Mouse (Mus musculus) intestine, embryonic 16.5 days (tissue): ENCODE measurements at regions not wholly inside any gene's neighbourhood (a gene's known extent, or its start where the extent isn't known, plus 50 kb on each side); places are given as distances from the start of the nearest gene placed in this dataset.

Experiments
- ATAC-seq: fragments of 200-750 bp; cut with Nextera tagmentation; 2 replicates; pipeline ENCODE4 v1.8.0; 2017; ENCODE audit warnings: moderate TSS enrichment, moderate library complexity
- H3K27ac ChIP-seq: fragments of 300-500 bp; sonication (generic); 2 replicates; pipeline ENCODE4 v1.5.1; 2014; ENCODE audit warnings: mild to moderate bottlenecking, low read length
- H3K27me3 ChIP-seq: fragments of 300-500 bp; sonication (generic); replicated peaks from 2 replicates; pipeline ENCODE4 v1.6.1; 2014; ENCODE audit warnings: low read length, control low read depth, mixed read lengths; ENCODE audit not compliant: control insufficient read depth, insufficient read depth
- H3K36me3 ChIP-seq: fragments of 300-500 bp; sonication (generic); 2 replicates; pipeline ENCODE4 v1.6.1; 2014; ENCODE audit warnings: low read length, control low read depth; ENCODE audit not compliant: control insufficient read depth, insufficient read depth
- H3K4me1 ChIP-seq: fragments of 300-500 bp; sonication (generic); 2 replicates; pipeline ENCODE4 v1.6.1; 2014; ENCODE audit warnings: low read length, control low read depth, mixed read lengths; ENCODE audit not compliant: control insufficient read depth, insufficient read depth
- H3K4me2 ChIP-seq: fragments of 300-500 bp; sonication (generic); 2 replicates; pipeline ENCODE4 v1.6.1; 2014; ENCODE audit warnings: low read depth, low read length, control low read depth
- H3K4me3 ChIP-seq: fragments of 300-500 bp; sonication (generic); 2 replicates; pipeline ENCODE4 v1.5.1; 2014; ENCODE audit warnings: mild to moderate bottlenecking, low read length
- H3K9ac ChIP-seq: fragments of 300-500 bp; sonication (generic); 2 replicates; pipeline ENCODE4 v1.6.1; 2014; ENCODE audit warnings: low read depth, low read length
- H3K9me3 ChIP-seq: fragments of 300-500 bp; sonication (generic); 2 replicates; pipeline ENCODE4 v1.6.1; 2016; ENCODE audit warnings: low read length, control low read depth; ENCODE audit not compliant: control insufficient read depth
- WGBS: fragments of 180-500 bp; shearing (Covaris S2); extraction: QIAGEN DNeasy Blood & Tissue Kit; methylation state at CpG from one replicate; pipeline ENCODE4 v1.1.7; 2014; 5-methylcytosine and 5-hydroxymethylcytosine counted together

DNA sequence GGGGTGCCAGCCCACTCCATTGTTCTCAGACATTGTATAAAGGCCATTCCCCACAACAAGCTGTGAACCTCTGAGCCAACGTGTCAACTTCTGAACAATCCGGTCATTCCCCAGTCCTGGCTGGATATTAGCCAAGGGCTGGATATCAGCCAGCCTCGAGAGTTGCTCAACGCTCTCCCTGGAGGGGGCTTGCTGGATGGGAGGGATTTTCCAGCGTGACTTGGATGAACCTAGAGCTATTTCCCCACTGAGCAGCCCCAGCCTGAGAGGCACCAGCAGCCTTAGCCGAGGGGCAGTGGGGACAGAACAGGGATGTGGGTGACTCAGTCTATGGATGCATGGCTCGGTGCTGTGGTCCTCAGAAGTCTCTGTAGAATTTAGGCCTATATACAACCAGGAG lies 51.0 kb upstream of the Wnt11 start:
- Histone ChIP-seq H3K4me3 (no peak overlapping the region), H3K27me3 (no peaks in the 10 kb centered on the region), H3K27ac (peak overlapping the region; percentile 85), H3K4me2 (peak overlapping the region; percentile 22), H3K9me3 (no peaks in the 10 kb centered on the region), H3K36me3 (no peaks in the 10 kb centered on the region), H3K4me1 (peaks cover 24% of the 10 kb centered on the region), H3K9ac (peak overlapping the region; percentile 43)
- peak; percentile 77 for ATAC-seq
- WGBS: 21% methylated on average over 7 of the region's 7 CpGs

DNA sequence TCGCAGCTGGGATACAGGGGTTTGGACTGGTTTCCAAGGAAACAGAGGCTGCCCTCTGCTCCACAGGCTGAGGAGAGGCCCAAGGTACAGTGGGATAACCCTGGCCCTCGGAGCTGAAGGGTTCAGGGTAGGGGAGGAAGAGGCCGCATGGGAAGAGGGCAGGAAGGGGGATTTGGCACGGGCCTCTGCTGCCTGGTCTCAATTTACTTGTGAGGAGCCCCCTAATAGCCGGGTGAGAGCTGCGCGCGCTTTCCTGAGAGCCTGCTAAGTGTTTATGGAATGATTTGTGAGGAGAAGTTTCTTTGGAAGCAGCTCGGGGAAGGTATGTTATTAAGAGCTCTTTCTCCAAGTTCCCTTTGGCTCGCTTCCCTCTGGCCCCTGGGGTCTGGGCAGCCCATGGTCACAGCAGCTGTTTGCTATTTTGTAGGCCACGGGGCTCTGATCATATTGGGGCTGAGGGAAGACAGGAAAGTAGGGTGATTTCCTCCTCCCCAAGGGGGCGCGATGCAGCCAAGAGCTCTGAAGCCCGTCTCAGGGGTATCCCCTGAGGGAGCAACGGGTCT lies 50.5 kb upstream of the Wnt11 start:
- ATAC-seq: peak; percentile 56
- peak overlapping the region; percentile 85 for H3K27ac ChIP-seq

More for the DNA sequence above, 50.5 kb upstream of the Wnt11 start:
- H3K4me2 ChIP-seq: peak overlapping the region; percentile 22
- no peaks in the 10 kb centered on the region for H3K9me3 ChIP-seq
- no peaks in the 10 kb centered on the region for H3K27me3 ChIP-seq
- H3K36me3 ChIP-seq: no peaks in the 10 kb centered on the region
- H3K4me3 ChIP-seq: no peak overlapping the region
- H3K4me1 ChIP-seq: peaks cover 24% of the 10 kb centered on the region
- 39% methylated on average over 15 of the region's 15 CpGs for WGBS
- H3K9ac ChIP-seq: peak overlapping the region; percentile 43
